Mouse (Mus musculus): ENCODE data around the gene Prdm15.

- no peak for TF ChIP-seq ZNF384 (IDR thresholded peaks at IDR 0.05; ENCODE audit: low read depth, low read length)
- no peak for TF ChIP-seq MAFK (IDR thresholded peaks at IDR 0.05; ENCODE audit: insufficient read depth, low read depth, low read length)
- no peak for TF ChIP-seq CHD2 (IDR thresholded peaks at IDR 0.05; ENCODE audit: low read depth, low read length)
Measured at GRCm38 (mm10) chr16:97778353-97779025, 73.2 kb downstream of the Prdm15 start.
